Mouse (Mus musculus) cerebellum, postnatal 4 days (tissue): ENCODE data around the gene Dnal1.

Experiments
- DNase-seq, 2 experiments: peaks; one replicate each; pipeline ENCODE4 v3.0.0; 2022; ENCODE audit warnings: low spot score in 2 of 2, mixed read lengths in 1 of 2

Dnal1 gene

GRCm38 (mm10) chr12:84126899-84127298, 12.7 kb downstream of the Dnal1 start:
- DNase-seq, result no peak

- no peak for DNase-seq
Observed at GRCm38 (mm10) chr12:84128576-84128975, 14.4 kb downstream of the Dnal1 start.

- no peak for DNase-seq
Observed at GRCm38 (mm10) chr12:84129931-84130330, 15.8 kb downstream of the Dnal1 start.

- no peak for DNase-seq
Observed at GRCm38 (mm10) chr12:84132265-84132664, 18.1 kb downstream of the Dnal1 start.

DNA sequence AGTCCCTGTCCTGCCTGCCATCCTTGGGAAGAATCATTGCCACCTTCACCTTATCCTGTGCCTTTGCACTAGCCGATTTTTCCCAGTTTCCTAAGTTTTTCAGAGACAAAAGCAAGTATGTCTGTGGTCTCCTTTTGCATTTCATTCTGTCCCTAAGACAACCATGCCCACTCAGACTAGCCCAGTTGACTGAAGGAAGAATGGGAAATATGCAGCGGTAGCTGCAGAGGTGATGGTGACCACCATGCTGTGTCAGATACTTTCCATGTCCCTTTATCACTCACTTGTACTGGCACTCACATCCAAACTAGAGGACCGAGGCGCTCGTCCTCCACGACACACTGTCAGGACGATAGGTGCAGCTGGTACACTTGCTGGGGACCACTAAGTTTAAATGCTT, 23.0 kb downstream of the Dnal1 start:
- no peak for DNase-seq

GRCm38 (mm10) chr12:84140135-84140534, 26.0 kb downstream of the Dnal1 start:
- DNase-seq, result no peak

- no peak for DNase-seq
Observed at GRCm38 (mm10) chr12:84141271-84141670, 27.1 kb downstream of the Dnal1 start.

DNA sequence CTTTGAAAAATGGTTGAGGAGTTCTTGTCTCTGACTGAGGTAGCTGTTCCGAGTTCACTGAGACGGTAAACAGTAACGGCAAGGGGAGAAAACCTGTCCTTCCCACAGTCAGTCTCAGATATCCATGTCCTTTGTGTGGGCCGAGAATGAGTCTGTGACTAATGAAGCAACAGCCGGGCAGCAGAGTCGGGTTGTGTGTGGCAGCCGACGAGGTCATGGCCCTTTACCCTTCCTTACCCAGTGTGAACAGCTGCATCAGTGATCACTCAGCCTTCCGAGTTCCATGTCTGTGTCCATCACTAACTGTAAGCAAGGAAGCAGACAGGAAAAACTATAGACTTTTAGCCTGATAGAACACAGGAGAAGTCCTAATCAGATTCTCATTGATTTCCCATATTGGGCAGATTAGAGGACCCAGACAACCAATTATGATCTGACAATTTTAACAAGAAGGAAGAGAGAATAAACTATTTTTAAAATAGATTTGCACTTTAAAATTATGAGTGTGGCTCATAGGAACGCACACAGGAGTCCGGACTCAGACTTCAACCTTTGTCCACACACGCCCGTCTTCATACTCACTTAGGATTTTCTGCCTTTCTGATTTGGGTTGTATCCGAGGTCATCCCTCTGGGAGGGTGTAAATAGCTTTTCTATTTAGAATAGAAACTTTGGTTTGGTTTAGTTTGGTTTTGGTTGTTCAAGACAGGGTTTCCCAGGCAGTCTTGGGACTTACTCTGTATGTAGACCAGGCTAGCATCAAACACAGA, 28.3 kb downstream of the Dnal1 start:
- no peak for DNase-seq

GRCm38 (mm10) chr12:84147954-84148621, 33.9 kb downstream of the Dnal1 start, which contains the start of gene Pnma1:
Gene Pnma1, minus strand, starts transcription at chr12:84148489.
- peak; percentile 54 to 74 for DNase-seq

- DNase-seq, result no peak
Observed at GRCm38 (mm10) chr12:84148622-84149012, 34.5 kb downstream of the Dnal1 start.

GRCm38 (mm10) chr12:84149971-84150370, 35.8 kb downstream of the Dnal1 start:
- no peak for DNase-seq

GRCm38 (mm10) chr12:84150976-84151375, 36.8 kb downstream of the Dnal1 start:
- DNase-seq, result no peak

- no peak for DNase-seq
Observed at GRCm38 (mm10) chr12:84151911-84152310, 37.7 kb downstream of the Dnal1 start.

- no peak for DNase-seq
Observed at GRCm38 (mm10) chr12:84152352-84153190, 38.4 kb downstream of the Dnal1 start.

GRCm38 (mm10) chr12:84153414-84153813, 39.2 kb downstream of the Dnal1 start:
- no peak for DNase-seq

GRCm38 (mm10) chr12:84154786-84155522, 40.8 kb downstream of the Dnal1 start:
- peak; percentile 18 to 54 for DNase-seq

DNA sequence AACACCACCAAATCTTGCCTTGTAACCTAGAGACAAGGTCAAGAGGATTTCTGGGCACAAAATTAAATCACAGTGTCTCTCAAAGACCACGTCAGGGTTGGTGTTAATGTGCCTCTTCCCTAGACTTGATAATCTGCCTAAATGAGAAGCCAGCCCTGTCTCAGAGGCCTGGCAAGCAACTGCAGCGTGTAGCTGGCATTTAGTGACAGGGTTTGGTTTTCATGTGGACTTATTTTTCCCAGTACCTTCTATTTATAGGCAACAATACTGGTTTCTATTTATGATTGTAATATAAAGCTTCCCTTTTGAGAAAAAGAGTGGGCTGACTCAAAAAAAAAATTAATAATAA, 41.3 kb downstream of the Dnal1 start:
- DNase-seq, result no peak

GRCm38 (mm10) chr12:84156210-84156609, 42.0 kb downstream of the Dnal1 start:
- no peak for DNase-seq

- peak in 1 of 2 experiments; percentile 17 for DNase-seq
Observed at GRCm38 (mm10) chr12:84158156-84158555, 44.0 kb downstream of the Dnal1 start.

DNA sequence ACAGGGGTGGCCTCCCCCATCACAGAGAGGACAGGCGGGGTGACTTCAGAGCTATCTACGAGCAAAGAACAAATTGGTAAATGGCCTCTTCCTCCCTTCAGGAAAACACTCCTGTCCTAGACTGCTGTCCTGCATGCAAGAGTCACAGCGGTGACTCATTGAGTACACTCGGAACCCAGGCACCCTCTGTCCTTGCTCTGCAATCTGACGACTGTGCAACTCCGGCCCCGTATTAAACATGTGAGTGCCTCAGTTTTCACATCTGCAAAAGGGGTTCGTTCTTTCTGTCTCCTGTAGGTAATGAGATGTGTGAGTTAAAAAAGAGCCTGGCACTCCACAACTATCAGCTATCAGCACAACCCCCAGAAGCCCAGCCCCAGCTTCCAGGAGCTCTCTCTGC, 46.3 kb downstream of the Dnal1 start:
- no peak for DNase-seq

- no peak for DNase-seq
Observed at GRCm38 (mm10) chr12:84161116-84161515, 47.0 kb downstream of the Dnal1 start.
